7 mouse cellular contexts compared by ENCODE assay signal in the genomic region with DNA sequence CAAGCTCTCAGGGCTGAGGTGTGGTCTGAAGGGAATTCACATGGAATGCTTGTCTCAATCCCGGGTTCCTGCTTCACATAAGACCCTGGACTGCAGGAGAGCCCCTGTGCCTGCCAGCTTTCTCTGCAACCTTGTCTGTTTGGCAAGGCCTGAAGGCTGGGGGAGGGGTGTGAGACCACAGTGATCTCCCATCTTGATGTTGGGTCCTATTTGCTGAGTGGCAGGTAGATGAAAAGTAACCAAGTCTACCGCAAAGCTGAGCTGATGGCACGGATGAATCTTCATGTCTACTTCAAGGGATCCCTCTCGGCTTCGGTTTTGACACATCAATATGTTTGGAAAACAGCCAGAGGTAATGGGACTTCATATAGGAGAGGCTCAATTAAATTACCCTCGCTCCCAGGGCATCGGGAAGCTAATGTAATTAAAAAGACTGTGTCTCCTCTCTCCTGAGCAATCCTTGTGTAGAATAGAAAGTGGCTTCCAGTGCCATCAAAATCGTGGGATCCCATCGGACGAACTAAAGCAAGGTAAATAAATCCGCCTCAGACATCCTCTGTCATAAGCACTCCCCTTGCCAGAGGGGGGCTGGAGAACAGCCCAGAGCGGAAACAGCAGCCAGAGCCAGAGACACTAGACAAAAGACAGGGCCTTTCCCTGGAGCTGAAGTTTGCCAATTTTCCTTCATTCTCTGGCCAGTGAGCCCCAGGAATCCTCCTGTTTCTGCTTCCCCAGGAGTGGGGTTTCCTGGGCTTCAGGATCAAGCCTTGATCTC. TPM values are rescaled to one million over a fixed set of nuclear protein-coding genes. Genes with fewer than 3 reads are reported as not detected.
DNase-seq lines count a peak whose midpoint lies in the region; ATAC-seq lines count a peak whose summit lies in the region.

No protein-coding gene starts in this region.

- DNase-seq in midbrain, embryonic 11.5 days (ENCODE audit: low spot score, missing footprints): no peak
- peak; percentile 58 to 85 for DNase-seq in lung, postnatal 4 days
- DNase-seq in spleen, adult 12 weeks (ENCODE audit: low spot score): no peak
- DNase-seq in frontal cortex, postnatal 25 days (ENCODE audit: low spot score in 2 of 2): no peak

- H3K27me3 ChIP-seq in midbrain, embryonic 13.5 days: peaks cover 3% of the 10 kb centered on the region; the same call in 1 of the 2 replicates
- no peaks in the 10 kb centered on the region for H3K27me3 ChIP-seq in midbrain, embryonic 11.5 days (ENCODE audit: control insufficient read depth, insufficient read depth, low read length)
- H3K27me3 ChIP-seq in embryonic facial prominence, embryonic 15.5 days: peaks cover 1% of the 10 kb centered on the region; the same call in 1 of the 2 replicates
- peaks cover 3% of the 10 kb centered on the region; the same call in 1 of the 2 replicates for H3K27me3 ChIP-seq in hindbrain, embryonic 13.5 days

- 53% methylated on average over 12 of the region's 12 CpGs for WGBS in midbrain, embryonic 13.5 days
- 78% methylated on average over 12 of the region's 12 CpGs for WGBS in midbrain, embryonic 11.5 days
- 41% methylated on average over 12 of the region's 12 CpGs for WGBS in embryonic facial prominence, embryonic 15.5 days
- WGBS in hindbrain, embryonic 13.5 days: 40% methylated on average over 12 of the region's 12 CpGs

- H3K9me3 ChIP-seq in midbrain, embryonic 13.5 days: no peaks in the 10 kb centered on the region
- H3K9me3 ChIP-seq in midbrain, embryonic 11.5 days (ENCODE audit: control insufficient read depth, low read length): no peaks in the 10 kb centered on the region
- no peaks in the 10 kb centered on the region for H3K9me3 ChIP-seq in embryonic facial prominence, embryonic 15.5 days (replicated peaks)
- no peaks in the 10 kb centered on the region for H3K9me3 ChIP-seq in hindbrain, embryonic 13.5 days

- H3K36me3 ChIP-seq in midbrain, embryonic 13.5 days: no peaks in the 10 kb centered on the region
- H3K36me3 ChIP-seq in midbrain, embryonic 11.5 days (ENCODE audit: control insufficient read depth, insufficient read depth, low read length): no peaks in the 10 kb centered on the region
- H3K36me3 ChIP-seq in embryonic facial prominence, embryonic 15.5 days: no peaks in the 10 kb centered on the region
- H3K36me3 ChIP-seq in hindbrain, embryonic 13.5 days: no peaks in the 10 kb centered on the region

- H3K4me2 ChIP-seq in midbrain, embryonic 13.5 days (replicated peaks): 0 out of 2 replicates have a peak overlapping the region, but pooled peaks have one; percentile 5
- no peak overlapping the region for H3K4me2 ChIP-seq in midbrain, embryonic 11.5 days
- H3K4me2 ChIP-seq in embryonic facial prominence, embryonic 15.5 days (replicated peaks): no peak overlapping the region
- H3K4me2 ChIP-seq in hindbrain, embryonic 13.5 days: no peak overlapping the region

- peak overlapping the region; percentile 77 for H3K27ac ChIP-seq in midbrain, embryonic 13.5 days
- no peak overlapping the region for H3K27ac ChIP-seq in midbrain, embryonic 11.5 days (ENCODE audit: low read depth, low read length)
- 0 out of 2 replicates have a peak overlapping the region, but pooled peaks have one; percentile 17 for H3K27ac ChIP-seq in embryonic facial prominence, embryonic 15.5 days (replicated peaks)
- peak overlapping the region; percentile 83 for H3K27ac ChIP-seq in hindbrain, embryonic 13.5 days

- peaks cover 66% of the 10 kb centered on the region for H3K4me1 ChIP-seq in midbrain, embryonic 13.5 days (replicated peaks)
- peaks cover 15% of the 10 kb centered on the region for H3K4me1 ChIP-seq in midbrain, embryonic 11.5 days (ENCODE audit: control insufficient read depth, insufficient read depth, low read length)
- peaks cover 16% of the 10 kb centered on the region for H3K4me1 ChIP-seq in embryonic facial prominence, embryonic 15.5 days
- H3K4me1 ChIP-seq in hindbrain, embryonic 13.5 days (replicated peaks): peaks cover 78% of the 10 kb centered on the region

- peak overlapping the region; percentile 19; the same call in 1 of the 2 replicates for H3K9ac ChIP-seq in midbrain, embryonic 13.5 days (replicated peaks)
- H3K9ac ChIP-seq in midbrain, embryonic 11.5 days (ENCODE audit: low read length): no peak overlapping the region
- H3K9ac ChIP-seq in embryonic facial prominence, embryonic 15.5 days: no peak overlapping the region
- H3K9ac ChIP-seq in hindbrain, embryonic 13.5 days: no peak overlapping the region

- no peak for ATAC-seq in midbrain, embryonic 13.5 days
- ATAC-seq in midbrain, embryonic 11.5 days (ENCODE audit: low FRiP score): no peak
- ATAC-seq in embryonic facial prominence, embryonic 15.5 days (ENCODE audit: insufficient number of reproducible peaks, low FRiP score, low TSS enrichment, low read depth): no peak
- no peak for ATAC-seq in hindbrain, embryonic 13.5 days (ENCODE audit: low FRiP score)

- no peak overlapping the region for H3K4me3 ChIP-seq in midbrain, embryonic 13.5 days (replicated peaks)
- H3K4me3 ChIP-seq in midbrain, embryonic 11.5 days (ENCODE audit: low read depth, low read length): no peak overlapping the region
- H3K4me3 ChIP-seq in embryonic facial prominence, embryonic 15.5 days (replicated peaks): no peak overlapping the region
- H3K4me3 ChIP-seq in hindbrain, embryonic 13.5 days: no peak overlapping the region

RNA-seq across cellular contexts. Expression of a gene that starts 28.0 kb away (rescaled TPM):
- polyA plus RNA-seq in midbrain, embryonic 13.5 days (2015; fragmentation: Nextera tagmentation; extraction: Ambion mirVana): 41.6 and 42.0 TPM in 2 replicates
- 2.6 TPM in 2 replicates for polyA plus RNA-seq in midbrain, embryonic 11.5 days (2014; fragmentation: Nextera tagmentation; extraction: Ambion mirVana)
- polyA plus RNA-seq in embryonic facial prominence, embryonic 15.5 days (2015; fragmentation: Nextera tagmentation; extraction: Ambion mirVana): 1.3 and 1.4 TPM in 2 replicates
- 28.4 and 32.5 TPM in 2 replicates for polyA plus RNA-seq in hindbrain, embryonic 13.5 days (2015; fragmentation: Nextera tagmentation; extraction: Ambion mirVana)

Comparison
In these comparisons a context has a peak if more than half of its experiments do, and no peak if none do; other contexts are left out.
1. DNase-seq: peak in lung, postnatal 4 days (2 of 2); none in midbrain, embryonic 11.5 days (single experiment), spleen, adult 12 weeks (single experiment) and frontal cortex, postnatal 25 days (0 of 2).